Mouse (Mus musculus) ES-E14 (cell line): ENCODE results near the gene Fam172a. TPM values are rescaled to one million over a fixed set of nuclear protein-coding genes. Genes with fewer than 3 reads are reported as not detected.

Source experiments
- DNase-seq: peaks from one replicate; pipeline ENCODE4 v3.0.0-alpha.2; 2013; ENCODE audit warnings: low read depth, low spot score
- H3K27ac ChIP-seq: 2 replicates; pipeline ENCODE4 v1.5.1; 2012; ENCODE audit warnings: low read depth, mild to moderate bottlenecking, low read length, moderate library complexity, mixed read lengths; ENCODE audit not compliant: poor library complexity, insufficient read depth, severe bottlenecking
- H3K36me3 ChIP-seq: 2 replicates; pipeline ENCODE4 v1.6.1; 2012; ENCODE audit warnings: mild to moderate bottlenecking, low read length, moderate library complexity, mixed read lengths; ENCODE audit not compliant: control insufficient read depth, poor library complexity, insufficient read depth, severe bottlenecking
- H3K4me1 ChIP-seq, 2 experiments: fragments of 150-350 bp in 1 of 2; sonication (generic) in 1 of 2; 2 replicates each; pipeline ENCODE4 v1.6.1; 2012; ENCODE audit warnings: low read length in 2 of 2, mild to moderate bottlenecking in 1 of 2, mixed read lengths in 1 of 2; ENCODE audit not compliant: control insufficient read depth in 2 of 2, insufficient read depth in 2 of 2, poor library complexity in 1 of 2
- H3K4me3 ChIP-seq, 2 experiments: fragments of 150-350 bp in 1 of 2; sonication (generic) in 1 of 2; 2 replicates each; pipeline ENCODE4 v1.5.1; 2012; ENCODE audit warnings: low read length in 2 of 2, low read depth in 1 of 2, mild to moderate bottlenecking in 1 of 2, mixed read lengths in 1 of 2; ENCODE audit not compliant: insufficient read depth in 1 of 2, poor library complexity in 1 of 2, severe bottlenecking in 1 of 2
- H3K9ac ChIP-seq: 2 replicates; pipeline ENCODE4 v1.6.1; 2012; ENCODE audit warnings: low read depth, mild to moderate bottlenecking, low read length, mixed read lengths; ENCODE audit not compliant: poor library complexity, insufficient read depth, severe bottlenecking
- H3K9me3 ChIP-seq: fragments of 150-350 bp; sonication (generic); 2 replicates; pipeline ENCODE4 v1.6.1; 2012; ENCODE audit warnings: low read depth, mild to moderate bottlenecking, low read length; ENCODE audit not compliant: control insufficient read depth, insufficient read depth
- CHD2 ChIP-seq: IDR thresholded peaks from 2 replicates; pipeline ENCODE4 v1.6.1; 2014; ENCODE audit warnings: mild to moderate bottlenecking, low read depth, low read length, inconsistent platforms
- HCFC1 ChIP-seq: IDR thresholded peaks from 2 replicates; pipeline ENCODE4 v1.6.1; 2012; ENCODE audit warnings: low read length, inconsistent platforms, borderline replicate concordance; ENCODE audit not compliant: insufficient read depth
- MAFK ChIP-seq: IDR thresholded peaks from 2 replicates; pipeline ENCODE4 v1.6.1; 2014; ENCODE audit warnings: mild to moderate bottlenecking, low read depth, low read length, inconsistent platforms; ENCODE audit not compliant: insufficient read depth
- ZC3H11A ChIP-seq: IDR thresholded peaks from 2 replicates; pipeline ENCODE4 v1.6.1; 2012; ENCODE audit warnings: low read depth, mild to moderate bottlenecking, inconsistent platforms, low read length, borderline replicate concordance
- ZNF384 ChIP-seq: IDR thresholded peaks from 2 replicates; pipeline ENCODE4 v1.6.1; 2012; ENCODE audit warnings: low read depth, low read length, inconsistent platforms
- in situ Hi-C, 2 experiments: fragments of 600-800 bp; cut with MboI; formaldehyde crosslinking; loops; one replicate each; pipeline ENCODE4 v1.15.1; 2025; ENCODE audit warnings: low sequenced_read_pairs in 2 of 2, inconsistent platforms in 1 of 2; ENCODE audit not compliant: unreplicated experiment in 2 of 2
- total RNA-seq: library from RNA; depleted of rRNA; stranded (reverse); fragments of 300-350 nt; gene quantifications from 2 replicates; pipeline ENCODE4 v1.2.3, GENCODE M21; 2012

The Fam172a gene
- total RNA-seq, 1 experiment = 8.7 TPM

DNA sequence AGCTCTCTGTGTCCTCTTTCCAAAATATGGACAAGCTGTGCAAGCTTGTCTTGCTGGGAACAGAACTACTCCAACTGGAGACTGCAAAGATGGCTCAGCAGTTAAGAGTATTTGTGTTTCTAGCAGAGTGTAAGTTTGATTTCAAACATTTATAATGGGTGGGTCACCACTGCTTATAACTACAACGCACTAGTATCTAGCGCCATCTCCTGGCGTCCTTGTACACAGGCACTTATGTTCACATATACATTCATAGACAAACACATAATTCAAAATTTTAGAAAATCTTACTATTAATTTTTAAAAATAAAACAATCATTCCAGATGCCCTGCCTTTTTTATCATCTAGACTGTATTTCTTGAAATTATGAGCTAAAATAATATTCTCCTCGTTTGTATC lies 147.0 kb downstream of the Fam172a start:
- Histone ChIP-seq H3K4me3 (no peak overlapping the region), H3K36me3 (no peaks in the 10 kb centered on the region), H3K27ac (no peak overlapping the region), H3K4me1 (no peaks in the 10 kb centered on the region), H3K9ac (no peak overlapping the region), H3K9me3 (no peaks in the 10 kb centered on the region)
- DNase-seq = peak; percentile 29
- peak; percentile 72; the same call in 1 of the 2 replicates for TF ChIP-seq ZC3H11A
- no peak for TF ChIP-seq CHD2
- TF ChIP-seq HCFC1 = no peak
- in situ Hi-C loops = no loop called here

DNA sequence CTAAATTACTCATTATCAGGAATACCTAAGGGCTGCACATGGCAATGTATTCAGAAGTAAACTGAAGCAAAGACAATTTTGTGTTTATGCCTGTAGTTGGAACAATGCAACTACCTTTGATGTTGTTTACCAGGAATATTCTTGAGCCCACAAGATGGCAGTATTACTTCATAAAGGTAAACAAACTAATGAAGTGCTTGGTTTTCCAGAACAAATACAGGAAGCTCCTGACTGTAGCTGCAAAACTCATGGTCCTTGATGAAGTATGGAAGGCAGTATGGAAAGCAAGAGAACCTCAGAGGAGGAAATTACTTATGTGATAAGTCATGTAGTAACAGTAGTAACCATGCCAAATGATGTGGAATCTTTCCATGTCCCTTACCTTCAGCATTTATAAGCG lies 163.0 kb downstream of the Fam172a start:
- DNase-seq = no peak
- TF ChIP-seq ZC3H11A = no peak
- TF ChIP-seq CHD2 = no peak
- TF ChIP-seq HCFC1 = no peak
- no peak for TF ChIP-seq ZNF384
- TF ChIP-seq MAFK = no peak
- Histone ChIP-seq H3K9me3 (no peaks in the 10 kb centered on the region), H3K36me3 (no peaks in the 10 kb centered on the region), H3K27ac (no peak overlapping the region), H3K9ac (no peak overlapping the region), H3K4me1 (no peaks in the 10 kb centered on the region), H3K4me3 (no peak overlapping the region)
- in situ Hi-C loops = no loop called here

DNA sequence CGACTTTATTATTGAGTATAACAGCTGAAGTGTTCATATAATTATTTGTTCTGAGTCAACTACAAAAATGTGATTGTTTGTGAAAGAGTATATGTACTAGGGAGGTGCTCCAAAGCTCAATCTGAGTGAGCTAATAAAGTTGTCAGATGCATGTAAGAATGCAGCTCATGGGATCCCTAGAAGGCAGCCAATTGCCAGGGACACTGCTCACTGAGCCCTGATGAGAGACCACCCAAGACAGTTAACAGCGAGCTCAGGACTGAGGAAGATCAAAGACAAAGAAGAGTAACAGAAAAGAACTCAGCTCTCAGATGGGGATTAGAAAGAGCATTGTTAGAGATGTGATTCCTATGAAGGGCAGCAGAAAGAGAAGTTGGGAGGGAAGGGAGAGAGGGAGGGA lies 166.5 kb downstream of the Fam172a start:
- no peak overlapping the region for H3K27ac ChIP-seq
- no peaks in the 10 kb centered on the region for H3K4me1 ChIP-seq
- no peak for TF ChIP-seq HCFC1
- no peak for TF ChIP-seq CHD2
- no peak for TF ChIP-seq ZC3H11A
- no peak for TF ChIP-seq ZNF384
- H3K9me3 ChIP-seq = no peaks in the 10 kb centered on the region
- no peaks in the 10 kb centered on the region for H3K36me3 ChIP-seq
- no peak for DNase-seq
- in situ Hi-C loops = no loop called here
- no peak overlapping the region for H3K4me3 ChIP-seq
- no peak overlapping the region for H3K9ac ChIP-seq

DNA sequence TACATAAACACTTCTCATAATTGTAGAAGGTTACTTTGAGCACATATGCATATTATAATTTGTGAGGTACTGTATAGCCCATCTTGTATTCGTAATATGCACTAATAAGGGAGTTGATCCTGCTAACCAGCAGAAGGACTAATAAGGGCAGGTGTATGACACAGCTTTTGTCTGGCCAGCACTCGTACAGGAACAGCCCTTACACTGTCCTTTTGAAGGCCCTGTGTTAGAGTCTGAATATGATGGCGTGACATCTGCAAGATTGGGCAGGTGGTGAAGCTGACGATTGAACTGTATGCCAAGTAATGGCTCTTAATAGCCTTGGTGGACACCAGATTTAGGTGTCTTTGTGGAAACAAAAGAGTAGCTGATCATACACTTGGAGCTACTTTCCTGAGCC lies 176.3 kb downstream of the Fam172a start:
- H3K27ac ChIP-seq = no peak overlapping the region
- TF ChIP-seq ZC3H11A = no peak
- TF ChIP-seq HCFC1 = no peak
- TF ChIP-seq MAFK = no peak
- no peak for TF ChIP-seq CHD2
- TF ChIP-seq ZNF384 = no peak
- no peak overlapping the region for H3K4me3 ChIP-seq
- in situ Hi-C loops = no loop called here
- H3K9ac ChIP-seq = no peak overlapping the region
- H3K4me1 ChIP-seq = no peaks in the 10 kb centered on the region
- no peaks in the 10 kb centered on the region for H3K36me3 ChIP-seq
- DNase-seq = no peak
- no peaks in the 10 kb centered on the region for H3K9me3 ChIP-seq

DNA sequence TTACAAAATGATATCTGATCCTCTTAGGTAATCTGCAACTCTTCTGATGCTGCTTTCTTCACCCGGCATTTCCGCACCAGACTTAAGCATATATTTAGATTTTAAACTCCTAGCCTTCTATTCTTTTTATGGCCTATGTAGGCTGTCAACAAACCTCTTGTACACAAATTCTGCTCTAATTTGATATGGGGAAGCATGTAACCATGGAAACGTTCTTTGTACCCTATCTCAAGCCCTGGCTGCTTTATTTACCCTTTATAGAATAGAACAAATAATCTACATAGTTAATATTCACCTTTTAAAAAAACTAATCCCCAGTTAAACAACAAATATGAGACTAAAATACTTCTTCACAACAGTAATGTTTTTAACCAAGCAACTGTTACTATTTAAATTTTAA lies 176.7 kb downstream of the Fam172a start:
- H3K9ac ChIP-seq = no peak overlapping the region
- no peaks in the 10 kb centered on the region for H3K9me3 ChIP-seq
- H3K4me1 ChIP-seq = no peaks in the 10 kb centered on the region
- no peak overlapping the region for H3K4me3 ChIP-seq
- in situ Hi-C loops = no loop called here
- DNase-seq = no peak
- no peak overlapping the region for H3K27ac ChIP-seq
- no peaks in the 10 kb centered on the region for H3K36me3 ChIP-seq
- TF ChIP-seq ZC3H11A (no peak), MAFK (no peak), ZNF384 (no peak), HCFC1 (no peak), CHD2 (no peak)
